Mouse (Mus musculus): ENCODE measurements around the gene Rictor.
"Not testable (repeated sequence)": the region's sequence is repeated elsewhere in the genome, so short reads cannot be mapped to it uniquely, and the experiment has no call there.

The Rictor gene

DNA sequence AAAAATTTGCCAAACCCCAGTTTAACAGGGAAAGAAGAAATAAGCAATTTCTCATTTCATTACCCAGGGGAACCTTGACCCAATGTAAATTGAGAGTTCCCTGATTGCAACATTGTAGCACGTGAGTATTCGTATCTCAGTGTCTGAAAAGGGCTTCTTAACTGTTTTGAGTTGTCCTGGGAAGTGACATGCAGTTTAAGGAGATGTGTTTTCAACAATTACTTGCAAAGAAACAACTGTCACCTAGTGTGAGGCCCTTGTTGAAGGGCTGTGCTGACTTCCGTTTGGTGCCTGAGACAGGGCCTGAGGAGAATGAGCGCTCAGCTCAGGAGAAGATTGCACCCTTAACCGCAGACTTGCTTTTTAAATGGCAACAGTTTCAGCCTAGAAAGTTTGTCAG is 24.9 kb downstream of the Rictor start:
- no peak for DNase-seq (ENCODE audit: low read depth, low spot score)

DNA sequence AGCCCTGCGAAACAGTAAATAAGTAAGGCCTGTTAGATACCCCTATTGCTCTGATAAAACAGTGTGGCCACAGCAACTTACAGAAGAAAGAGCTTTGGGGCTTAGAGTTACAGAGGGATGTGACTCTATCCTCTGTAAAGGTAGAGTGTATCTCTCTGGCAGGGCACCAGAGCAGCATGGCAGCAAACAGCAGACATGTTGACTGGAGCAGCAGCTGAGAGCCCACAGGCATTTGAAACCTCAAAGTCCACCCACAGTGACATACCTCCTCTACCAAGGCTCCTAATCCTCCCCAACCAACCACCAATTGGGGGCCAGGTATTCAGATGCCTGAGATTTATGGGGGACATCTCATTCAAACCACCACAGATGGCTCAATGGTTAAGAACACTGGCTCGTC is 31.0 kb downstream of the Rictor start:
- DNase-seq (ENCODE audit: low read depth, low spot score), result no peak

DNA sequence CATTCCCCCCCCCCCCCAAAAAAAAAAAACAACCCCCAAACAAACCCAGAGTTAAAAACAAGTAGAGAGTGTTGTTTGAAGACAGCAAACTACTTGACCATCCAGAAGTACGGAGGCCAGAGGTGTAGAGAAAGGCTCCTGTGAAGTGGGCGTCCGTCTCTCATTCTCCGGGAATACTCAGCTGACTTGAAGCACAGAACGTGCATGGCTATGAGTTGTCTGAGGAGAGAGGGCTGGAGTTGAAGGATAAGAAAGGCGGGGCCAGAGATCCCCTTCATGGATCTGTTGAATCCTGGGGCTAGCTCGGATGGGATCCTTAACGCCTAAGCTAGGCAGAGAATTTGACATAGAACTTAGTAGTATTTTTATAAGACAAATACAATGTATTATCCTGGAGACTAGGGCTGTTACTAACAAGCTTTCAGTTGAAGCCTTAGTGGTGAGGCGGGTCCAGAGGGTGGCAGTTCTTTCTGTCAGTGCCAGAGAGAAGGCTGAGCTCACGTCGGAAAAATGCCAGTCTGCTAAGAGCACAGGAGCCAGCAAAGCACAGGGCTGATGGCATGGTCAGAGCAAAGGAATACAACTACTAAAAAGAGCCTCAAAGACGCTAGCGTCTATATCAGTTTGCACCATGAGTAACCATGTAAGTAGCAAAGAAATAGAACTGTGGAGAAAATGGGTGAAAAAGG is 34.3 kb downstream of the Rictor start:
- no peak for DNase-seq (ENCODE audit: low read depth, low spot score)

DNA sequence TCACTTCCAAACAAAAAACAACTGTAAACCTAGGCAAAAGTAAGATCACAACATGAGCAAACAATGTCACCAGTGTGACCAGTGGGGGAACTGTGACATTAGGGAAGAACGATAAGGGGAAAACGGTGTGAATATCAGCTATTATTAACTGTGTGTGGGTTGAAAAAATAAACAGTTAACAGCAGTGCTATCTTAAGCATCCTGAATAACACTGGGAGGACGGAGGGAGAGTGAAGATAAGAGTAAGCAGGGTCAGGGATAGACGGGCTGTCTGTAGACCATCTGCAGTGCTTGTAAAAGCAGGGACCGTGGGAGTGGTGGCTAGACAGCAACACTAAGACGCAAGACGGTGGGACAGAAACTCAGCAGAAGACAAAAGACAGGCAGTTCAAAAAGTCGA is 35.5 kb downstream of the Rictor start:
- DNase-seq (ENCODE audit: low read depth, low spot score), result no peak

DNA sequence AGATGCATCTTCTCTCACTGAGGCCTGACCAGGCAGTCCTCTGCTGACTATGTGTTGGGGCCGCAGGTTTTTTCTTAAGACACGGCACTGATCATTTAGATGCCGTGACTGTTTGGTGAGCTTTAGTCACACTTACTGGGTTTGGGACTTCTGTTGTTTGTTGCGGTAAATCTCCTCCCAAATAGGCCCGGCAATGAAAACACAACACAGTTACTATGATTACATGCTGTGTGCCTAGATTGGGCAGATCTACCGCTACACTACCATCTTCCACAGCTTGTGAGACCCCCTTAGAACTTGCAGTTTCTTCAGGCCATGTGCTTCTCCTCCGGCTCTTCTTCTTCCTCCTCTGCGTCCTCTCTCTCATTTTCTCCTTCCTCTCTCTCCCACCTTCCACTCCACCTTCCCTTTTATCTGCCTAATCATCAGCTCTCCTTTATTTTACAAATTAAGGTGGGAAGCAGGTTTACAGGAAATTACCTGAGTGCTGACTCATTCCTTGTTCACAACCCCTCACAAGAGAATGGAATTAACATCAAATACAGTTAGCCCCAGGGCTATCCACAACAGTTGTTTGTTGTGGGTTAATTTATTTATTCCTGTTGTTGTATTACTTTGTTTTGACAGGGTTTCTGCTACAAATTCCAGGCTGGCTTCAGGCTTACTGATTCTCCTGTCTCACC is 38.3 kb downstream of the Rictor start:
- not testable (repeated sequence) for DNase-seq (ENCODE audit: low read depth, low spot score)

DNA sequence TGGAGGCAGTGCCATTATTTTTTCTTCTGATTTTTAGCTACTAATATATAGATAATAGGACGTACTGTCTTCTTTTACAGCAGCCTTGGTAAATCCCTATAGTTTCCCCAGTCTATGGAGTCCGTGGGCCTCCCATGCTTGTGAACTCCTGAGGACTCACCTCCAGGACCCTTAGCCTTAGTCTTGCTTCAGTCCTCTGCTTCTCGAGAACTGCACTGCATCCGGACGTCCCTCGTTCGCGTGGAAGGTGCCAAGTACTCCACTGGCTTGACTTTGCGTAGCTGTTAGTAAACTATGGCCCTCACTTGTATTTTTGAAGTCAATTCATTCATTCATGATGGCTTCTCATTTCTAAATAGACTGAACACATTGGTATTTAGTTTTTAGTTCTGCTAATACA is 38.8 kb downstream of the Rictor start:
- DNase-seq (ENCODE audit: low read depth, low spot score), result no peak

DNA sequence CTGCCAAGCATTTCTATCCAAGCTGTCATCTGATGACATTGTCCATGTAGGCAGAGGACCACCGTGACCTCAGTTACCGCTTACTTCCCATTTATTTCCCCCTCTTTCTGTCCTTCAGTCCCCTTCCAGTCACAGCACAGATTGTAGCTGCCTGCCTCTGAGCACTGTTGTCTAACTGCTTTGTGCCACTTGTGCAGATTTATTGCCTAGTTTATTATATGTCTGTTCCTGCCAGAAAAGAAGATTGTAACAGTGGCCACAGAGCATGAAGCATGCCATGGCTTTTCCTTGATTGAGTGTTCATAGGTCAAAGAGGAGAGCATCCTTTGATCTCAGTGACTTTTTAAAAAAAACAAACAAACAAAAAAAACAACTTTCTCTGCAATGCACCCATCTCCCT is 46.2 kb downstream of the Rictor start:
- no peak for DNase-seq (ENCODE audit: low read depth, low spot score)

DNA sequence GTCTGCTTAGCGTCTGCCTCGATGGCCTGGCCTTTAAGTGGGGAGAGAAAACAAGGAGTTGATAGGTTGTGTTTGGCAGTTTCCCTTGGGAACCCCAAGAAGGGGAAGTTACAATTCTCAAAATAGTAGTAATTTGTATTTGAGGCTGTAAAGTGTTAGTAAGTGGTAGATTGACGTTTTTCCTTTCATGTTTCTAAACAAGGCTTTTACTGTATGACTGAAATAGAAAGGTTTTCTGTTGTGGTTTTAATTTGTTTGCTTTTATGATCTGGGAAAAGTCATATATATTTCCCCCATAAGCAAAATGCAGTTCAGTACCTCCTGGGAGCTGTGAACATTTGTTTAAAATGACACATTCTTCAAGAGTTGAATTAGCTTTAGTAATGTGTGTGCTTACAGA is 64.1 kb downstream of the Rictor start:
- no peak for DNase-seq (ENCODE audit: low read depth, low spot score)

DNA sequence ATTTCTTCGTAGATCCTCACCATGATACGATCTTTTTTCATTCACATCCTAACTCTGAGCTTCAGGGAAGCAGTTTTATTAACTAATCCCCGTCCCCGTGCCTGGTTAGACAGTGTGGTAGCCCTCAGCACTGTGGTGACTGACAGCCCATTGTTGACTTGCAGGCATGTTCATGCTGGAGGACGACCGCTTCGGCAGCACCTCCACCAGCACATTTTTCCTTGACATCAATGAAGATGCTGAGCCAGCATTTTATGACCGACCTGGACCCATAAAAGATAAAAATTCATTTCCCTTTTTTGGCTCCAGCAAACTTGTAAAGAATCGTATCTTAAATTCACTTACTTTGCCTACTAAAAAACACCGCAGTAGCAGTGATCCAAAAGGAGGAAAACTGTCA is 78.0 kb downstream of the Rictor start:
- no peak for DNase-seq (ENCODE audit: low read depth, low spot score)

DNA sequence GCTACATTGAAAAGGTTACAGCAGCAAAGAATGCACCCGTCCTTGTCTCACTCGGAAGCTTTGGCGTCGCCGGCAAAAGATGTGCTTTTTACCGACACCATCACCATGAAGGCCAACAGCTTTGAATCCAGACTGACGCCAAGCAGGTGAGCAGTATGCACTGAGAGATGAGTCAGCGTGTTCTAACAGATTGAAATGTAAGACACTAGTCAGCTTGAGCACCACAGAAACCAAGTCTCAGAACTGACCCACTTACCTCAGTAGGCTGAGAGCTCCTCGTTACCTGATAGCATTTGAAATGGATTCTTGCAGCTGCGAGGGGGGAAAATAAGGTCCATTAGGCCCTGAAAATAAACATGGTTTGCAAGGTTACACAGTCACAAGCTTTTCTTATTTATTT is 79.1 kb downstream of the Rictor start:
- no peak for DNase-seq (ENCODE audit: low read depth, low spot score)

DNA sequence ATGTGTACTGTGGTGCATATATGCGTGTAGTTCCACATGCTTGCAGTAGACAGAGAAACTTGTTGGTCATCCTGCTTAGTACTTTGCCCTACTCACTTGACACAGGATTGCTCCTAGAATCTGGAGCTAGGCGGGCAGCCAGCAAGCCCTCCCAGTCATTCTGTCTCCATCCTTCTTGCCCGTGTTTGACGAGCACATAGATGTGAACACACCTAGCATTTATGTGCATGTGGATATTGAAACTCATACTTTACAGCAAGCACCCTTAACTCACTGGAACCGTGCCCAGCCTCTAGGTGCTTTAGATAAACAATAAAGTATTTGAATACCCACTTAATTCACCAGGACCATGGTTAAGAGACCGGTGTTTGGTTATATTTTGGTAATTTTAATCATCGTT is 81.8 kb downstream of the Rictor start:
- no peak for DNase-seq (ENCODE audit: low read depth, low spot score)

DNA sequence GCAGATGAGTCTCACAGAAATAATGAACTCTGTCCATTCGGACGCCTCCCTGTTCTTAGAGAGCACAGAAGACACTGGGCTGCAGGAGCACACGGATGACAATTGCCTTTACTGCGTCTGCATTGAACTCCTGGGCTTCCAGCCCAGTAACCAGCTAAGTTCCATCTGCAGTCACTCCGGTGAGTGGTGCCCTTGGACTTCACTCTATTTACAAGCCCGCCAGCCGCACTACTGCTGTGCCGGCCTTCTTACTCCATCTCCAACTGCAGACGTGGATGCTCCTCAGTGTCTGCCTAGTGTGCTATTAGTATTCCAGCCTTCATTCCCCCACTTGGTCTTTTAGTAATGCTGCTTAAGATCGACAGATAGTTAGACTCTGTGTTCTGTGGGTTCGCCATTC is 83.5 kb downstream of the Rictor start:
- no peak for DNase-seq (ENCODE audit: low read depth, low spot score)

DNA sequence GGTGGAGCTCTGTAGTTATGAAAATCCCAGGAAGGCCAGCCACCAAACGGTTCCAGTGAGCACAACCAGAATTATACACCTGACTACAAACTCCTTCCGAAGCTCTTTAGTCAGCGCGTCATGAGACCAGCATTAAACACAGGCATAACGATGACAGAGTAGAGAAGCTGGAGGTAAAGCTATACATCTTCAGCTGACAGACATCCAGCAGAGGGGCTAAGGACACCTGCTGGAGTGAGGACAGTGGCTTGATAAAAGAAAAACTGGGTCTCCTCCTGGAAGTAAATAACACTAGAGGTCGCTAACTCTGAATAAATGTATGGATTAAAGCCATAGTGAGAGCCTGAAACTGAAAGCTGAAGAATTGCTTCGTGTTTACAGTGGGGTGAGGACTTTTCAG is 84.7 kb downstream of the Rictor start:
- no peak for DNase-seq (ENCODE audit: low read depth, low spot score)

DNA sequence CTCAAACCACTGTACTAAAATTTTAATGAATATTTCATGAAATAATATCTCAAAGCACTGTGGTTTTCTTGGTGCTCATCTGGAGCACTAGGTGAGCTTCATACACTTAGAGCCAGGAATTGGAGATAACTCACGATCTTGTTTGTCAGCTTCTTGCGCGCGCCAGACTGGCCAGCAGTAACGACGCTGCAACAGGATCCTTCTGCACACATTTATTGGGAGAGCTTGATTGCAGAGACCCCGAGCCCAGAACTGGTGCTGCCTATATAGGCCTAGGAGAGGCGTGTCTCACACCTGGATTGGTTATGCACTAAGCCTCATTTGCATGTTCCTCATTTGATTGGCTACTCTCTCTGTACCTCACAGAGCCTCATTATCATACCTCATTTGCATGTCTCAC is 93.0 kb downstream of the Rictor start:
- not testable (repeated sequence) for DNase-seq (ENCODE audit: low read depth, low spot score)

DNA sequence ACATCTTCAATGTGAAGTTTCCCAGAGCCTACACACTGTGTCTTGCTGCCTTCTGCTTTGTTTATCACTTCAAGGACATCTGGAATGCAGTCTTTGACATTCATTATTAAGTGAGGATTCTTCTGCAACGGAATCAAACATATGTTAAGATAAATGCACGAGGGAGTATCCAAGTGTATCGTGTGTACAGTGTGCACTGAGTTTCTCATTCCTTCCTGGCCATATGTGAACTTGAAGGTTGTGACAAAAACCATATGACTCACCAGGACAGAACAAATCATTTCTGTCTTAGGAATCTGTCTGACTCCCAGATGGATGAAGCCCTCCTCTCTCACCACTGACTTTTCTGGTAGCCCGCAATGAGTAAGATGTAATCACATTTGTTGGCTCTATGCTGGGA is 107.6 kb downstream of the Rictor start:
- no peak for DNase-seq (ENCODE audit: low read depth, low spot score)

DNA sequence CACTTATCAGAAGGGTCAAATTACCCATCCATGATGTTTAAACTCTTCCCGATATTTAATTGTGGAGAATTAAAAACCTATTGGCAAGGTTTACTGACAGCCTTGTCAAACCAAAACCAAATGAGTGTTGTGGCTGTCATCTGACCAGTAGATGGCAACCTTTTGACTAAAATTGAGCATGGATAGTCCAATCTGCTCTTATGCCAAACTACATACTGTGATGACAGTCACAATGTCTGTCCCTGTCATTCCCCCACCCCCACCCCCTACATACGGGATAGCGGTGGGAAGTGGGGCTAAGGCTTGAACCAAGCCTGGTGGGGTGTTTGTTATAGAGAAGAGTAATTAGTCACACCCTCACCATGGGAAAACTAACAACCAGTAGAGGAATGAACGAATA is 132.0 kb downstream of the Rictor start:
- no peak for DNase-seq (ENCODE audit: low read depth, low spot score)

DNA sequence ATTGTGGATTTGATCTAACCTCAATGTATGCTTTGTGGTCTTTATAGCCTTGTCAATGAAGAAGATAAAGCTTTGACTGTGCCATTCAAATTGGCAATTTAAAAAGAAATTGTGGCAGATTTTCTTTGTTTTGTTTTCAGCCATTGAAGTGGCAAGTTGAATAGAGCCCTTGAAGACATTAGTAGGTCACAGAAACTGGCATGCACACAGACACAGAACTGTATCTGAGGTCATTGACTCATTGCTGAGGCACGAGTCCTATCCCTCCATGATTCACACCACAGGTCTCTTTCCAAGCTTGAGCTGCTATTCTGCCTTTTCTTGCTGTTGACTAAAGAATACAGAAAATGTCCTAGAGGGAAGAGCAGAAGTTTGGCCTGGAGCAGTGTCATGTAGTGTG is 141.7 kb downstream of the Rictor start:
- DNase-seq (ENCODE audit: low read depth, low spot score), result no peak
